Mouse (Mus musculus) testis, adult 2 months (tissue): ENCODE results near the gene Gpr173. TPM values are rescaled to one million over a fixed set of nuclear protein-coding genes. Genes with fewer than 3 reads are reported as not detected.
A peak's percentile ranks its signal among the peaks of the same experiment; 100 is the strongest.

ENCODE experiments used
- H3K27ac ChIP-seq: fragments of 200-500 bp; 2 replicates; pipeline ENCODE4 v1.5.1; 2012; ENCODE audit warnings: low read depth, low read length; ENCODE audit not compliant: control insufficient read depth, insufficient read depth
- H3K27me3 ChIP-seq: fragments of 200-500 bp; 2 replicates; pipeline ENCODE4 v1.6.1; 2012; ENCODE audit warnings: mild to moderate bottlenecking, low read length, moderate library complexity; ENCODE audit not compliant: control insufficient read depth, insufficient read depth
- H3K36me3 ChIP-seq: fragments of 200-500 bp; 2 replicates; pipeline ENCODE4 v1.6.1; 2012; ENCODE audit warnings: mild to moderate bottlenecking, low read length; ENCODE audit not compliant: control insufficient read depth, insufficient read depth
- H3K4me1 ChIP-seq: fragments of 200-500 bp; 2 replicates; pipeline ENCODE4 v1.6.1; 2012; ENCODE audit warnings: low read length; ENCODE audit not compliant: control insufficient read depth, insufficient read depth
- H3K4me3 ChIP-seq: fragments of 200-500 bp; 2 replicates; pipeline ENCODE4 v1.5.1; 2012; ENCODE audit warnings: low read depth, mild to moderate bottlenecking, low read length, moderate library complexity, mixed read lengths; ENCODE audit not compliant: control insufficient read depth
- CTCF ChIP-seq: fragments of 200-500 bp; IDR thresholded peaks from 2 replicates; pipeline ENCODE4 v1.5.1; 2012; ENCODE audit warnings: low read depth, mild to moderate bottlenecking, inconsistent platforms, low read length, moderate library complexity; ENCODE audit not compliant: control insufficient read depth, insufficient read depth, insufficient replicate concordance
- POLR2A ChIP-seq: fragments of 200-500 bp; IDR thresholded peaks from 2 replicates; pipeline ENCODE4 v1.6.1; 2012; ENCODE audit warnings: low read depth, mild to moderate bottlenecking, inconsistent platforms, low read length, moderate library complexity; ENCODE audit not compliant: control insufficient read depth
- polyA plus RNA-seq: library from polyadenylated mRNA; depleted of rRNA; stranded (reverse); fragments of >200 nt; gene quantifications from 2 replicates; pipeline ENCODE4 v1.2.3, GENCODE M21; 2012; rRNA removed

The Gpr173 gene
- polyA plus RNA-seq, 1 experiment, result 0.38 TPM

DNA sequence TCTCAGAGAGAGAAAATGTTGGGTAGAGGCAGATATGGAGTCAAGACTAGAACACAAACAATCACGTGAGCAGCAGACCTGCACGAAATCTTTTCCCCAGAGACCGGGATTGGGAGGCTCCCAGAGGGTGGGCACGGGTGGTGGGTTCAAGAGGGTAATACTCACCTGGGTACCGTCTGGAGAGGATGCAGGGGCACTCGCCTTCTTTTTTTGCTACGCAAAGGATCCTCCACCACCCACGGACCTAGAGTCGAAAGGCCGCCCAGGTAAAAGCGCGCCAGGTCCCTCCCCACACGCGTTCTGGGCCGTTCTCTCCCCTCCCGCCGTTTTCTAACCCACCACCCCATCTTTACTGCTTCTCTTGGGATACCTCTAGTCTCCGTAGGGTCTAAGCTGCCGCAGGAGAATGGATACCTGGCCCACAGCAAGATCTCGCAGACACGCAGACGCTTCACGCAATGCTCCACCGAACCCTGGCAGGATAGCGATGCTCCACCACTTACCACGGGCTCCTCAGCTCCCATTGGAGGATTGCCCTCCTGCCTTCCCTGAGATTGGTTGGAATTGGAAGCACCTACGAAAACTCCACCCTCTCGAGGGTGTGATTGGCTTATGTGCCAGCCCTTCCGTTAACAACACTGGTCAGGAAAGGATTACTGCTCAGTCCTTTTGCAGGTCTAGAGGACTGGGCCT is 41.4 kb downstream of the Gpr173 start, which contains the start of gene Kantr:
Gene Kantr, minus strand, starts transcription at position 500 of the 693 bp plus-strand sequence.
- Histone ChIP-seq H3K4me3 (peak within 1 kb of the TSS; percentile 74), H3K4me1 (no peaks in the 10 kb centered on the region), H3K36me3 (no peaks in the 10 kb centered on the region), H3K27me3 (no peaks in the 10 kb centered on the region), H3K27ac (peak within 1 kb of the TSS; percentile 21; the same call in 1 of the 2 replicates)
- TF ChIP-seq POLR2A (peak; percentile 53), CTCF (no peak)

DNA sequence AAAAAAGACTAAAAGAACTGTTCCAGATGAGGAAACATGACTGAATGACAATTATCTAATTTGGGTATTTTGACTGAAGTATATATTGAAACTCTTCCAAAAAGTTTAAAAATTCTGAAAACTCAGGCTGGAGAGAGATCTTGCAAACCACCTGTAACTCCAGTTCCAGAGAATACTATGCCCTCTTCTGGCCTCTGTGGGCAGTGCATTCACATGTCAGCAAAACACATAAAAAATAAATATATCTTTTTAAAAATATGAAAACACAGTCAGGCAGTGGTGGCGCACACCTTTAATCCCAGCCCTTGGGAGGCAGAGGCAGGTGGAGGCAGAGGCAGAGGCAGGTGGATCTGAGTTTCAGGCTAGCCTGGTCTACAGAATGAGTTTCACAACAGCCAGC is 44.9 kb downstream of the Gpr173 start:
- Histone ChIP-seq H3K27me3 (no peaks in the 10 kb centered on the region), H3K36me3 (no peaks in the 10 kb centered on the region), H3K27ac (no peak overlapping the region), H3K4me1 (no peaks in the 10 kb centered on the region), H3K4me3 (no peak overlapping the region)
- TF ChIP-seq POLR2A (no peak), CTCF (no peak)

DNA sequence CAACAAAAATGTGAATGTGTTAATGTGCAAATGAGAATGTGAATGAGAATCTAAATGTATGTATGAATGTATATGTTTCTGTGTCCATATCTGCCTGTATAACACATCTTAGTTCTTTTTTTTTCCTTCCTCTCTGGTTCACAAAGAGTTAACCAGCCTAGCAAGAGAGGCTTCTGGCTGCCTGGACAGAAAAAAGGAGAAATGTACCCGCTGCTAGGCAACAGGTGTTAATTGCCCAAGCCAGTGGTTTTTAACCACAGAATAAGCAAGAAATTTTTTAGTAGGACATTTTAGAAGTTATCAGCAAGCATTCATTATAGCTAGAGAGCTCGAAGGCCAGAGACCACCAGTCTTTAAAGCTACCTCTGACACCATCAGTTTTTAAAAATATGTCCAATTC is 45.7 kb downstream of the Gpr173 start:
- TF ChIP-seq CTCF, result no peak
- TF ChIP-seq POLR2A, result no peak
- Histone ChIP-seq H3K27ac (no peak overlapping the region), H3K36me3 (no peaks in the 10 kb centered on the region), H3K4me3 (no peak overlapping the region), H3K27me3 (no peaks in the 10 kb centered on the region), H3K4me1 (no peaks in the 10 kb centered on the region)

DNA sequence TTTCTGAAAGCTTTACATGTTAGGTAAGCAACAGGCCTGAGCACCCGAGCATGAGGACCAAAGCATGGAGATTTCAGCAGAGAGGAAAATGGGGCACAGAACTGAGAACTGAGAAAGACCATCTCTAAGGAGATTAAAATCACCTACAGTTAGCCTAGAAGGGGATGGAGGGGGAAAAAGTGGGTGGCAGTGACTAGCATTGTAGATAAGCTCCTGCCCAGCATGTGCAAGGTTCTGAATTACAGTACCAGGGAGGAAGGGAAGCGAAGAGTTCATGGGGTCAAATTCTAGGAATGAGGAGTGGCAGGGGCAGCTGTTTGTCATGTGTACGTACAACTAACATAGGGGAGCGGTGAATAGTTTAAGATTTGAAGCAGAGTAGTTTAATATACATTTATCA is 48.0 kb downstream of the Gpr173 start:
- TF ChIP-seq POLR2A, result no peak
- no peak for TF ChIP-seq CTCF
- Histone ChIP-seq H3K27me3 (no peaks in the 10 kb centered on the region), H3K4me1 (no peaks in the 10 kb centered on the region), H3K4me3 (no peak overlapping the region), H3K36me3 (no peaks in the 10 kb centered on the region), H3K27ac (no peak overlapping the region)

DNA sequence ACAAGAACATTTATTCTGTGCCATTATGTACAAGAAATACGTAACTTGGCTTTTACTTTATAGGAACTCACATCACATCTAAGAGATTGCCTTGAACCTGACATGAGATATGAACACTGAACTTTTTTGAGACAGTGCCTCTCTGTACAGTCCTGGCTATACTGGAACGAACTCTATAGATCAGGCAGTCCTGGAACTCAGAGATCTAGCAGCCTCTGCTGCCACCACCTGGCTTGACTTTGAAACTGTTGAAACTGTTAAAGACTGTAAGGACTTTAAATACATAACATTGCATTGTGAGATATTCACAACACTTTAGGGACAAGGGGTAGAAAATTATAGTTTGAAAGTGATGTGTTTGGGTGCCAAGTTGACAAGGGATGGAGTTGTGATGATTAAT is 60.6 kb downstream of the Gpr173 start:
- Histone ChIP-seq H3K27ac (no peak overlapping the region), H3K36me3 (no peaks in the 10 kb centered on the region), H3K4me3 (no peak overlapping the region), H3K4me1 (no peaks in the 10 kb centered on the region), H3K27me3 (no peaks in the 10 kb centered on the region)
- TF ChIP-seq CTCF (no peak), POLR2A (no peak)

DNA sequence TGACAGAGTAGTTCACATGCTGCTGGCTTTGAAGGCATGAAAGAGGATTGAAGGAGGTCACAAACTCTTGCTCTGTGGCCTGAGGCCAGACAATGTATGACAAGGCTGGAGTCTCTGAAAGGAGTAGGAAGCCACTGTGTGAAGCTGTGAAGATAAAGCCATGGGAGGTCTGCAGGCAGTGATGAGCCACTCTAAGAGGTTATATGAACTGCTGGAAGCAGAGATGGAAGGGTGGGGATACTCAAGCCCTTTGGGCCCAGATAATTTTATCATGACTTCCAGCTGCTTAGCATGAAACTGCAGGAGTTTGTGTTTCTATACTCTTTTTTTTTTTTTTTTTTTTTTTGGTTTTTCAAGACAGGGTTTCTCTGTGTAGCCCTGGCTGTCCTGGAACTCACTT is 61.1 kb downstream of the Gpr173 start:
- no peak for TF ChIP-seq POLR2A
- TF ChIP-seq CTCF, result no peak
- Histone ChIP-seq H3K27me3 (no peaks in the 10 kb centered on the region), H3K4me3 (no peak overlapping the region), H3K4me1 (no peaks in the 10 kb centered on the region), H3K36me3 (no peaks in the 10 kb centered on the region), H3K27ac (no peak overlapping the region)

DNA sequence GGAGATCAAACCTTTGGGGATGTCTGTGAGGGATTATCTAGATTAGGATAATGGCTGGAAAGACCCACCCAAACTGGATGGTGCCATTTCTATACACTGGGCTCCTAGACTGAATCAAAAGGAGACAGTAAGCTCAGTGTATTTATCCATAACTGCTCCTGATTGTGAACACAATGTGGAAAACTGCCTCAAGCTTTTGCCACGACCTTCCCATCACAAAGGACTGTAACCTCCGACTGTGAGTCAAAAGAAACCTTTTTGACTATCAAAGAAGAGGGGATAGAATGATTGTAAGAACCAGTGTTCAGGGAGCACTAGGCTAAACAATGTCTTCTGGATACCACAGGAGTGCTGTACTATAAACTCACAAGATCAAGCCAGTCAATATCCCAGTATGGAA is 62.3 kb downstream of the Gpr173 start:
- Histone ChIP-seq H3K36me3 (no peaks in the 10 kb centered on the region), H3K4me1 (no peaks in the 10 kb centered on the region), H3K27me3 (no peaks in the 10 kb centered on the region), H3K27ac (no peak overlapping the region), H3K4me3 (no peak overlapping the region)
- TF ChIP-seq POLR2A (no peak), CTCF (no peak)

Other genes with a start within 250 kb of the Gpr173 start
- gene Iqsec2, start 224.4 kb downstream of the Gpr173 start, polyA plus RNA-seq, result 1.5 and 1.9 TPM in 2 replicates
- 5.0 and 6.3 TPM in 2 replicates for gene Kdm5c, start 135.7 kb downstream of the Gpr173 start, polyA plus RNA-seq
- gene Kantr, start 41.2 kb downstream of the Gpr173 start, polyA plus RNA-seq, result 1.8 and 2.6 TPM in 2 replicates
- gene Tspyl2, start 26.3 kb downstream of the Gpr173 start, polyA plus RNA-seq, result 26.1 and 31.7 TPM in 2 replicates
- 12.2 and 15.0 TPM in 2 replicates for gene Cldn34a, start 194.6 kb upstream of the Gpr173 start, polyA plus RNA-seq